ENCODE assay signal across 24 mouse cellular contexts in the genomic region with DNA sequence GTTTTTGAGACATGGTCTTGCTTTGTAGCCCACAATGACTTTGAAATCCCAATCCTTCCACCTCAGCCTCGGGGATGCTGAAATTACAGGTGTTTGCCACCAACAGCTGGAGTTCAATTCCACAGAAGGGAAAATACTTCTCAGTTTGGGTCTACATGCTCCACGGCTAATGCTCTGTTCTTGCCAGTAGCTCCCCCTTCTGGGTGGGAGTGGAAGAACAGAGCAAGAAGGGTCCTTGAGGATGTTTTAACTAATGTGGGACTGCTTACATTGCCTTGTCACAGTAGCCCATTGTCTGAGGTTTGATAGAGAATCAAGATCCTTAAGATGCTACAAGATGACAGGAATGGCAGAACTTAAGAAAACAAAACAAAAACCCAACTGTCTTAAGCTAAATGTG.
A peak's percentile ranks its signal among the peaks of the same experiment; 100 is the strongest.
DNase-seq lines count a peak whose midpoint lies in the region; ATAC-seq and TF ChIP-seq lines count a peak whose summit lies in the region.
"Had no signal": no experiment of that assay in that cellular context is flagged by ENCODE, and none has a peak within 500 bp of the region (broad histone marks: within the 10 kb centered on the region; RNA-seq: fewer than 3 reads in every experiment).

No protein-coding gene starts in this region.

- H3K4me3 ChIP-seq in liver, postnatal 0 days (ENCODE audit: low read depth, low read length), result no peak overlapping the region
- no peak overlapping the region for H3K4me3 ChIP-seq in ES-Bruce4 (ENCODE audit: low read depth, low read length)
- H3K4me3 ChIP-seq: embryonic facial prominence, embryonic 12.5 days; erythroblast, embryonic 14.5 days; forebrain, embryonic 13.5 days; heart, embryonic 13.5 days; liver, embryonic 15.5 days; megakaryocyte, embryonic 14.5 days; neural tube, embryonic 13.5 days had no signal

- H3K9ac ChIP-seq in liver, postnatal 0 days (replicated peaks), result no peak overlapping the region
- H3K9ac ChIP-seq in ES-Bruce4 (ENCODE audit: low read depth, poor library complexity, severe bottlenecking), result no peak overlapping the region
- H3K9ac ChIP-seq: embryonic facial prominence, embryonic 12.5 days; forebrain, embryonic 13.5 days; heart, embryonic 13.5 days; liver, embryonic 15.5 days; neural tube, embryonic 13.5 days had no signal

- TF ChIP-seq CTCF in liver, postnatal 0 days (IDR thresholded peaks at IDR 0.05; ENCODE audit: low read depth), result peak; percentile 30
- TF ChIP-seq CTCF in ES-Bruce4 (IDR thresholded peaks at IDR 0.05; ENCODE audit: low read depth, low read length), result peak; percentile 18

- DNase-seq in adrenal gland, adult (ENCODE audit: inconsistent age in 2 of 2, low spot score in 1 of 2), result peak; percentile 4 to 42
- DNase-seq in adrenal gland, postnatal 10 days, result no peak
- DNase-seq in liver, postnatal 0 days, result no peak
- DNase-seq in liver (no peak), ZHBTc4 (ENCODE audit: low read depth, low spot score) (peak; percentile 47)
- no peak for DNase-seq in left cerebral cortex, postnatal 10 days (ENCODE audit: extremely low spot score in 1 of 2, low spot score in 2 of 2)
- DNase-seq in retina, postnatal 1 day, result no peak
- DNase-seq: cerebellum, adult 9-11 months; heart, adult 11 months; heart, postnatal 36 days; kidney, adult 18-20 months; kidney, postnatal 25 days; layer of hippocampus, adult 9-11 months; lung, postnatal 14 days; midbrain, embryonic 14.5 days had no signal

- no peak for TF ChIP-seq POLR2A in ES-Bruce4 (IDR thresholded peaks at IDR 0.05; ENCODE audit: insufficient read depth, low read length)

- no peaks in the 10 kb centered on the region for H3K27me3 ChIP-seq in liver, postnatal 0 days (ENCODE audit: insufficient read depth, low read length)
- H3K27me3 ChIP-seq in ES-Bruce4 (ENCODE audit: control insufficient read depth, insufficient read depth, low read length, poor library complexity, severe bottlenecking), result no peaks in the 10 kb centered on the region
- H3K27me3 ChIP-seq: embryonic facial prominence, embryonic 12.5 days; forebrain, embryonic 13.5 days; heart, embryonic 13.5 days; liver, embryonic 15.5 days; megakaryocyte, embryonic 14.5 days; neural tube, embryonic 13.5 days had no signal

- no peak overlapping the region for H3K27ac ChIP-seq in liver, postnatal 0 days (ENCODE audit: low read depth)
- H3K27ac ChIP-seq in ES-Bruce4 (ENCODE audit: insufficient read depth, low read length), result no peak overlapping the region
- H3K27ac ChIP-seq: embryonic facial prominence, embryonic 12.5 days; forebrain, embryonic 13.5 days; heart, embryonic 13.5 days; liver, embryonic 15.5 days; neural tube, embryonic 13.5 days had no signal

- 62% methylated on average over 2 of the region's 2 CpGs for WGBS in liver, postnatal 0 days (ENCODE audit: insufficient replicate concordance)

- H3K4me2 ChIP-seq in liver, postnatal 0 days (ENCODE audit: low read depth, low read length), result no peak overlapping the region
- H3K4me2 ChIP-seq: embryonic facial prominence, embryonic 12.5 days; forebrain, embryonic 13.5 days; heart, embryonic 13.5 days; liver, embryonic 15.5 days; neural tube, embryonic 13.5 days had no signal

- intact Hi-C loops in left cerebral cortex, postnatal 10 days (cut with DNase I), result no loop called here

- no peak for TF ChIP-seq EP300 in liver, postnatal 0 days (IDR thresholded peaks at IDR 0.05; ENCODE audit: low read depth)
- TF ChIP-seq EP300 in ES-Bruce4 (IDR thresholded peaks at IDR 0.05; ENCODE audit: insufficient read depth, low read depth, low read length), result no peak

- no peaks in the 10 kb centered on the region for H3K4me1 ChIP-seq in liver, postnatal 0 days (ENCODE audit: insufficient read depth)
- H3K4me1 ChIP-seq in ES-Bruce4 (ENCODE audit: control insufficient read depth, insufficient read depth, low read length), result no peaks in the 10 kb centered on the region
- H3K4me1 ChIP-seq: embryonic facial prominence, embryonic 12.5 days; forebrain, embryonic 13.5 days; heart, embryonic 13.5 days; liver, embryonic 15.5 days; megakaryocyte, embryonic 14.5 days; neural tube, embryonic 13.5 days had no signal

- no peak for ATAC-seq in liver, postnatal 0 days
- ATAC-seq: forebrain, embryonic 13.5 days; hindbrain, embryonic 16.5 days had no signal

- no peaks in the 10 kb centered on the region for H3K9me3 ChIP-seq in liver, postnatal 0 days (ENCODE audit: low read length)
- no peaks in the 10 kb centered on the region for H3K9me3 ChIP-seq in ES-Bruce4 (replicated peaks; ENCODE audit: control insufficient read depth, insufficient read depth, low read length, poor library complexity, severe bottlenecking)
- H3K9me3 ChIP-seq: embryonic facial prominence, embryonic 12.5 days; forebrain, embryonic 13.5 days; heart, embryonic 13.5 days; liver, embryonic 15.5 days; megakaryocyte, embryonic 14.5 days; neural tube, embryonic 13.5 days had no signal

- H3K36me3 ChIP-seq in liver, postnatal 0 days (replicated peaks; ENCODE audit: insufficient read depth, low read length), result no peaks in the 10 kb centered on the region
- H3K36me3 ChIP-seq in ES-Bruce4 (ENCODE audit: control insufficient read depth, insufficient read depth, low read length, poor library complexity, severe bottlenecking), result no peaks in the 10 kb centered on the region
- H3K36me3 ChIP-seq: embryonic facial prominence, embryonic 12.5 days; heart, embryonic 13.5 days; liver, embryonic 15.5 days; neural tube, embryonic 13.5 days had no signal

Comparison
In these comparisons a context has a peak if more than half of its experiments do, and no peak if none do; other contexts are left out.
1. DNase-seq: peak in adrenal gland, adult (2 of 2) and ZHBTc4 (single experiment); none in adrenal gland, postnatal 10 days (single experiment), liver, postnatal 0 days (single experiment), liver (single experiment), left cerebral cortex, postnatal 10 days (0 of 2) and retina, postnatal 1 day (single experiment).